Comparison of ENCODE assay signal across 10 mouse cellular contexts in the genomic region with DNA sequence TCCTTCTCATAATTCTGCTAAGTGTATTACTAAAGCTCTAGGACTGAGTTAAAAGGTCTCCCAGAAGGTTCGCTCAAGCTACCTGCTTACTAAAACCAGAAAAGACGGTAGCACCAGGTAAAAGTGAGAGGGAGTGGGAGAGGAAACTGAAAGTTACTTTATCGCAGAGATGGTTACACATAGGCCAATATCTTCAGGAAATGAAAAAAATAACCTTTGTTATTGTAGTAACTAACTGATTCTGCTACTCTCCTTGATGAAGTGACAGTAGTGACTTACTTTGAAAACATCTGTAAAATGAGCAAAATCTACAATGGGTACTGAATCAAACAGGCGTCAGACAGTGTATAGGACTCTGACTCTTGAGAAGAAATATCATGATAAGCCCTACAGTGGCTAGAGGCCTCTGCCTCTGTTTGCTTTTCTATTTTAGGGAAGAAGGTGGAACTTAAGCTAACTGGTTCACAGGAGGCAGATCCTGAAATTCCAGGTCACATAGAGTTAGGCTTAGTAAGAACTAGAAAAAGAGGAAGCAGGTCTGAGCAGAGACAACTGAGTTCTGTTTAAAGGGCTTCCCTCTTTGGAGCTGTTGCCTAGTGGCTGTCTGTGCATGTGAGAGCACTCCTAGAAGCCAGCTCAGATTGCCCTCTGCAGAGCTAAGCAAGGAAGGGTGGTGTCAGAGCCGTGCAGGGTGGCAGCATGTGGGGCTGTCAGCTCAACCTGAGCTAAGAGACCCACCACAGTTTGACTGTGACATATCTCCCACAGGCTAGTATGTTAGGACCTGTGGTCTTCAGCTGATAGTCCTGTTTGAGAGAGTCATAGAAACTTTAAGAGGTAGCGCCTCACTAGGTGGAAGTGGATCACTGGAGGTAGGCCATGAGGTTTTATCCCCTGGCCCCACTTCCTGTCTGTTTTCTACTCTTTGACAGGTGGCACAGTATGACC.
DNase-seq lines count a peak whose midpoint lies in the region; ATAC-seq and TF ChIP-seq lines count a peak whose summit lies in the region.
"Had no signal": no experiment of that assay in that cellular context is flagged by ENCODE, and none has a peak within 500 bp of the region (broad histone marks: within the 10 kb centered on the region; RNA-seq: fewer than 3 reads in every experiment).

No protein-coding gene starts in this region.

- no peak for ATAC-seq in intestine, postnatal 0 days
- peak; percentile 75 for ATAC-seq in monocyte, adult 5-6 weeks (replicated peaks; ENCODE audit: insufficient number of reproducible peaks, low FRiP score, low TSS enrichment, poor library complexity, severe bottlenecking)

- H3K9me3 ChIP-seq in intestine, postnatal 0 days (ENCODE audit: control insufficient read depth): no peaks in the 10 kb centered on the region
- H3K9me3 ChIP-seq: megakaryocyte, embryonic 14.5 days had no signal

- H3K4me1 ChIP-seq in spleen, adult 2 months (ENCODE audit: control insufficient read depth, insufficient read depth, insufficient read length): peaks cover 50% of the 10 kb centered on the region
- H3K4me1 ChIP-seq in intestine, postnatal 0 days (replicated peaks; ENCODE audit: control insufficient read depth, insufficient read depth, low read length): no peaks in the 10 kb centered on the region

- H3K27ac ChIP-seq in spleen, adult 2 months (ENCODE audit: insufficient read depth, low read length): peak overlapping the region; percentile 87
- H3K27ac ChIP-seq in intestine, postnatal 0 days (ENCODE audit: low read depth, low read length): 0 out of 2 replicates have a peak overlapping the region, but pooled peaks have one; percentile 3
- H3K27ac ChIP-seq: hindbrain, embryonic 14.5 days had no signal

- H3K9ac ChIP-seq in intestine, postnatal 0 days (ENCODE audit: low read depth, low read length): no peak overlapping the region
- H3K9ac ChIP-seq: hindbrain, embryonic 14.5 days had no signal

- no peaks in the 10 kb centered on the region for H3K27me3 ChIP-seq in spleen, adult 2 months (ENCODE audit: control insufficient read depth, insufficient read depth, low read length)
- H3K27me3 ChIP-seq in intestine, postnatal 0 days (replicated peaks; ENCODE audit: control insufficient read depth, insufficient read depth, low read length): no peaks in the 10 kb centered on the region

- no peak for TF ChIP-seq CTCF in spleen, adult 2 months (IDR thresholded peaks at IDR 0.05; ENCODE audit: extremely low read depth, insufficient read depth, insufficient read length, insufficient replicate concordance)
- TF ChIP-seq CTCF in intestine, postnatal 0 days (IDR thresholded peaks at IDR 0.05; ENCODE audit: low read depth): no peak

- peak in 1 of 2 experiments; percentile 38 for DNase-seq in spleen, adult 2 months (ENCODE audit: low read depth in 1 of 2, low spot score in 2 of 2)
- no peak for DNase-seq in spleen, adult 12 weeks (ENCODE audit: low spot score)
- no peak for DNase-seq in cerebellum, adult 18-20 months
- no peak for DNase-seq in adrenal gland, adult (ENCODE audit: inconsistent age in 2 of 2, low spot score in 1 of 2)
- no peak for DNase-seq in kidney, postnatal 10 days
- DNase-seq in retina, embryonic 14.5 days (ENCODE audit: low spot score): no peak

- no peak for TF ChIP-seq POLR2A in spleen, adult 2 months (IDR thresholded peaks at IDR 0.05; ENCODE audit: low read depth, low read length)

- H3K36me3 ChIP-seq in spleen, adult 2 months (ENCODE audit: control insufficient read depth, insufficient read depth, low read length): no peaks in the 10 kb centered on the region
- H3K36me3 ChIP-seq in intestine, postnatal 0 days (ENCODE audit: control insufficient read depth, insufficient read depth): no peaks in the 10 kb centered on the region

- H3K4me2 ChIP-seq in intestine, postnatal 0 days (replicated peaks; ENCODE audit: low read depth): no peak overlapping the region
- H3K4me2 ChIP-seq: hindbrain, embryonic 14.5 days had no signal

- H3K4me3 ChIP-seq in spleen, adult 2 months (ENCODE audit: extremely low read depth, insufficient read depth, insufficient read length): no peak overlapping the region
- H3K4me3 ChIP-seq in intestine, postnatal 0 days (ENCODE audit: low read depth, low read length): no peak overlapping the region
- H3K4me3 ChIP-seq: megakaryocyte, embryonic 14.5 days had no signal

- 20% methylated on average over 6 of the region's 6 CpGs for WGBS in spleen, adult 2 months
- WGBS in intestine, postnatal 0 days: 53% methylated on average over 6 of the region's 6 CpGs
